Mouse (Mus musculus) bone marrow macrophage, adult 2 months (primary cell): Measurements from ENCODE around the gene Ccdc146.

Experiments used
- CTCF ChIP-seq: IDR thresholded peaks from 2 replicates; pipeline ENCODE4 v1.5.1; 2012; ENCODE audit warnings: low read depth, mild to moderate bottlenecking, low read length, moderate library complexity
- POLR2A ChIP-seq: IDR thresholded peaks from 2 replicates; pipeline ENCODE4 v1.6.1; 2012; ENCODE audit warnings: mild to moderate bottlenecking, low read depth, low read length, borderline replicate concordance

DNA sequence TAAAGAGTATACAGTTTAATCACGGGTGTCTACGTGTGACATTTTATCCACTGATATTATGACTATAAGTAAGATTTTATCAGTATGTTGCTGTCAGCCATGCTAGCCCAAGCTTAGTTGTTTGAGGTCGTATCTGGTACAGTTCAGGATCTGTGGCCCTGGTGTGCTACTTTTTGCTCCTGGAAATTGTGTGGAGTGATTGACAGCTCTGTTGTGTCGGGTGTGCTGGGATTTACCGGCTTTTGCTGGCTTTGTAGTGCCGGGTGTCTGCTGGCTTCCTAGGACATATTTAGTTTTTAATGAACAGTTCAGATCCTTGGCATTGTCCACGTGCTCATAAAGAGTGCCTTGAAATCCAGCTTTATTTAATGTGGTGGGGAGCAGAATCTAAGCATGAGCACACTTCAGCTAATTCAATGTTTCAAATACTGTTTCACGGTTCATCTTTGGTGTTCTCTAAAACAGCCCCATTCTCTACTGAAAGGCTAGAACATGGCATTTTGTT is 12.0 kb upstream of the Ccdc146 start:
- TF ChIP-seq POLR2A, result no peak
- no peak for TF ChIP-seq CTCF
